Mouse (Mus musculus) spleen, adult 2 months (tissue): ENCODE data around the gene Sh3rf1.

Experiments used
- CTCF ChIP-seq: fragments of 200-500 bp; IDR thresholded peaks from 2 replicates; pipeline ENCODE4 v1.5.1; 2011; ENCODE audit warnings: mild to moderate bottlenecking, inconsistent platforms; ENCODE audit not compliant: insufficient read depth, insufficient read length, insufficient replicate concordance; ENCODE audit errors: extremely low read depth
- POLR2A ChIP-seq: fragments of 200-500 bp; IDR thresholded peaks from 2 replicates; pipeline ENCODE4 v1.6.1; 2011; ENCODE audit warnings: low read depth, low read length, inconsistent platforms

- TF ChIP-seq CTCF: no peak
- no peak for TF ChIP-seq POLR2A
Measured at GRCm38 (mm10) chr8:61340283-61340984, 116.8 kb downstream of the Sh3rf1 start.
